Mouse (Mus musculus): Measurements from ENCODE around the gene Tmem274. TPM values are rescaled to one million over a fixed set of nuclear protein-coding genes. Genes with fewer than 3 reads are reported as not detected.

Gene Tmem274
- polyA plus RNA-seq, 1 experiment from 2014 or later, result not detected

DNA sequence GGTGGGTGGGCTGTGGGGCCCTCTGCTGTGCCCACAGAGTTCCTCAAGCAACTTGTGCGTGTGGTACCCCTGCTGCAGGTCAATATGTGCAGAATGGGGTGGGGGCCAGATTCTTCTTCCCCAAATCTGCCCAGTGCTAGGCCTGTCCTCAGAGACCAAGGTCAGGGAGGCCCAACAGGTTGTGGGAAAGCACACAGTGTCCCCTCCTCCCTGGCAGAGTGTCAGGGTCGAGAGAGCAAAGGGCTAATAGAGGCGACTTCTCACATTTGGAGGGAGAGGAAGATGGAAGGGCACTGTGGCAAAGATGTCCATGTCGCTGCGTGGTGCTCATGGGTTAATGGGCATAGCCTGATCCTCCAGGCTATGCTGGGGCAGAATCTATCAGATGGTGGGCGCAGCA, 48.6 kb downstream of the Tmem274 start:
- H3K27me3 ChIP-seq (ENCODE audit: control insufficient read depth, insufficient read depth, low read length), result no peaks in the 10 kb centered on the region
- H3K27ac ChIP-seq (ENCODE audit: low read depth, low read length), result no peak overlapping the region
- peaks cover 7% of the 10 kb centered on the region; the same call in 1 of the 2 replicates for H3K4me1 ChIP-seq (ENCODE audit: control insufficient read depth, insufficient read depth, low read length)
- H3K4me3 ChIP-seq (ENCODE audit: low read depth, low read length), result no peak overlapping the region
- no peak overlapping the region; the same call in 1 of the 2 replicates for H3K9ac ChIP-seq (replicated peaks; ENCODE audit: low read depth, low read length)
- 80% methylated on average over 6 of the region's 6 CpGs for WGBS
- H3K36me3 ChIP-seq (ENCODE audit: control insufficient read depth, insufficient read depth, low read length), result no peaks in the 10 kb centered on the region
- no peak overlapping the region for H3K4me2 ChIP-seq (ENCODE audit: low read depth, low read length)
- H3K9me3 ChIP-seq (ENCODE audit: control insufficient read depth, low read length), result no peaks in the 10 kb centered on the region
- no peak for ATAC-seq (ENCODE audit: low read depth)

DNA sequence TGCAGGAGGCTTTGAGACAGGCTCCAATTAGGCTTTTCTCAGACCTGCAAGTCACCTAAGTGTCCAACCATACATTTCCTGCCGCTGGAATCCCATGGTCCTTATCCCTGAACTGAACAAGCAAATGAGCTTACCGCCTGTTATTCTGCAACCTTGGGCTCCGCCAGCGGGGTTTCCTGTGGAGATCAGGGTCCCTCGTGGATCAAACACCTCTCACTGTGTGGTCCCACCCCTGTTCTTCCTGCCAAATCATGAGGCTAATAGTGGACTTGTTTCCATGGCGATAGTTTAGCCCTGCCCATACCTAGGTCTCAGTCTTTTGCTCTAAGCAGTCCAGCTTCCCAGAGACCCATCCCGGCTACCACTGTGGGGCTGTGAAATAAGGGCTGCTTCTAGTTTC, 49.2 kb downstream of the Tmem274 start:
- WGBS, result 35% methylated on average over 7 of the region's 7 CpGs

GRCm38 (mm10) chr4:149527621-149528354, 50.6 kb downstream of the Tmem274 start:
- no peak overlapping the region for H3K4me3 ChIP-seq (ENCODE audit: low read depth, low read length)
- H3K9me3 ChIP-seq (ENCODE audit: control insufficient read depth, low read length), result no peaks in the 10 kb centered on the region
- 79% methylated on average over 15 of the region's 15 CpGs for WGBS
- no peak overlapping the region for H3K27ac ChIP-seq (ENCODE audit: low read depth, low read length)
- no peaks in the 10 kb centered on the region for H3K36me3 ChIP-seq (ENCODE audit: control insufficient read depth, insufficient read depth, low read length)
- no peaks in the 10 kb centered on the region for H3K27me3 ChIP-seq (ENCODE audit: control insufficient read depth, insufficient read depth, low read length)
- ATAC-seq (ENCODE audit: low read depth), result no peak
- no peak overlapping the region for H3K4me2 ChIP-seq (ENCODE audit: low read depth, low read length)
- H3K4me1 ChIP-seq (ENCODE audit: control insufficient read depth, insufficient read depth, low read length), result peaks cover 7% of the 10 kb centered on the region; the same call in 1 of the 2 replicates
- H3K9ac ChIP-seq (replicated peaks; ENCODE audit: low read depth, low read length), result no peak overlapping the region

More for the DNA sequence above, 49.2 kb downstream of the Tmem274 start:
- peaks cover 7% of the 10 kb centered on the region; the same call in 1 of the 2 replicates for H3K4me1 ChIP-seq (ENCODE audit: control insufficient read depth, insufficient read depth, low read length)
- no peak overlapping the region; the same call in 1 of the 2 replicates for H3K9ac ChIP-seq (replicated peaks; ENCODE audit: low read depth, low read length)
- H3K4me3 ChIP-seq (ENCODE audit: low read depth, low read length), result no peak overlapping the region
- ATAC-seq (ENCODE audit: low read depth), result no peak
- H3K9me3 ChIP-seq (ENCODE audit: control insufficient read depth, low read length), result no peaks in the 10 kb centered on the region
- no peaks in the 10 kb centered on the region for H3K27me3 ChIP-seq (ENCODE audit: control insufficient read depth, insufficient read depth, low read length)
- H3K27ac ChIP-seq (ENCODE audit: low read depth, low read length), result no peak overlapping the region
- no peak overlapping the region for H3K4me2 ChIP-seq (ENCODE audit: low read depth, low read length)
- no peaks in the 10 kb centered on the region for H3K36me3 ChIP-seq (ENCODE audit: control insufficient read depth, insufficient read depth, low read length)

DNA sequence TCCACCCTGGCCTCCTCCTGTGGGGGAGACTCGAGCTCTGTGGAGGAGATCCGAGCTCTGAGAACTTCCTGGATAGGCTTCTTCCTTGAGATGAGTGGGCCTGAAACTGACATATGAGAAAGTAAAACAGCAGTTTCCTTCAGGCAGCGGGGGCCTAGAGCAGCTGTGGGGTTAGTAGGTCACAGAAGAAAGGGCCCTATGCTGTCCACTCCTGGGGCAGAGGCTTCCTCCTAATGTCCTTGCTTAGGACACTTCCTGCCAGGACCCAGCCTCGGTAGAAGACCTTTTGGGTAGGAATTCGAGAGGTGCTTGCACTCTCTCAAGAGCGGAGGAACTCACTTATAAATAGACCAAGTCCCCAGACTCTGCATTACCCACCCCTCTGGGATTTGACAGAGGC, 52.5 kb downstream of the Tmem274 start:
- Histone ChIP-seq H3K27me3 (ENCODE audit: control insufficient read depth, insufficient read depth, low read length) (no peaks in the 10 kb centered on the region), H3K4me3 (ENCODE audit: low read depth, low read length) (no peak overlapping the region), H3K4me2 (ENCODE audit: low read depth, low read length) (no peak overlapping the region), H3K36me3 (ENCODE audit: control insufficient read depth, insufficient read depth, low read length) (no peaks in the 10 kb centered on the region), H3K9ac (replicated peaks; ENCODE audit: low read depth, low read length) (no peak overlapping the region), H3K4me1 (ENCODE audit: control insufficient read depth, insufficient read depth, low read length) (peaks cover 7% of the 10 kb centered on the region; the same call in 1 of the 2 replicates), H3K9me3 (ENCODE audit: control insufficient read depth, low read length) (no peaks in the 10 kb centered on the region), H3K27ac (ENCODE audit: low read depth, low read length) (no peak overlapping the region)
- WGBS, result 81% methylated on average over 6 of the region's 6 CpGs
- no peak for ATAC-seq (ENCODE audit: low read depth)

Other genes starting within 250 kb of the Tmem274 start
- 174 and 224 TPM in 2 replicates for gene Kif1b, start 169.7 kb upstream of the Tmem274 start, polyA plus RNA-seq (2014; fragmentation: Nextera tagmentation; extraction: Ambion mirVana)
- gene Ube4b, start 50.6 kb upstream of the Tmem274 start, polyA plus RNA-seq (2014; fragmentation: Nextera tagmentation; extraction: Ambion mirVana), result 55.3 and 61.8 TPM in 2 replicates
- gene Rbp7, start 22.4 kb upstream of the Tmem274 start, polyA plus RNA-seq (2014; fragmentation: Nextera tagmentation; extraction: Ambion mirVana), result not detected in 2 replicates
- gene Nmnat1, start 7.8 kb downstream of the Tmem274 start, polyA plus RNA-seq (2014; fragmentation: Nextera tagmentation; extraction: Ambion mirVana), result 7.8 and 9.2 TPM in 2 replicates
- gene Lzic, start 7.9 kb downstream of the Tmem274 start, polyA plus RNA-seq (2014; fragmentation: Nextera tagmentation; extraction: Ambion mirVana), result 36.3 and 46.5 TPM in 2 replicates
- 93.2 and 98.0 TPM in 2 replicates for gene Ctnnbip1, start 40.9 kb downstream of the Tmem274 start, polyA plus RNA-seq (2014; fragmentation: Nextera tagmentation; extraction: Ambion mirVana)
- gene Clstn1, start 109.1 kb downstream of the Tmem274 start, polyA plus RNA-seq (2014; fragmentation: Nextera tagmentation; extraction: Ambion mirVana), result 107 and 139 TPM in 2 replicates
- gene Pik3cd, start 225.2 kb downstream of the Tmem274 start, polyA plus RNA-seq (2014; fragmentation: Nextera tagmentation; extraction: Ambion mirVana), result 16.5 and 19.7 TPM in 2 replicates

All from neural tube, embryonic 14.5 days (tissue).